ENCODE assay signal across 9 mouse cellular contexts in genomic region chr2:157808368-157808923, GRCm38 (mm10).
A peak's percentile ranks its signal among the peaks of the same experiment; 100 is the strongest.
DNase-seq lines count a peak whose midpoint lies in the region; ATAC-seq and TF ChIP-seq lines count a peak whose summit lies in the region.
"Had no signal": no experiment of that assay in that cellular context is flagged by ENCODE, and none has a peak within 500 bp of the region (broad histone marks: within the 10 kb centered on the region; RNA-seq: fewer than 3 reads in every experiment).

No protein-coding gene starts in this region.

- no peak overlapping the region for H3K4me2 ChIP-seq in neural tube, embryonic 13.5 days
- no peak overlapping the region for H3K4me2 ChIP-seq in hindbrain, embryonic 13.5 days
- H3K4me2 ChIP-seq in midbrain, postnatal 0 days (ENCODE audit: low read depth, low read length, poor library complexity, severe bottlenecking): no peak overlapping the region
- H3K4me2 ChIP-seq: liver, embryonic 12.5 days had no signal

- TF ChIP-seq CTCF in midbrain, postnatal 0 days (IDR thresholded peaks at IDR 0.05): peak; percentile 2; the same call in 1 of the 2 replicates

- peak; percentile 30 for DNase-seq in gastrocnemius, postnatal 25 days
- no peak for DNase-seq in gastrocnemius, postnatal 36 days
- DNase-seq in neural tube, embryonic 10.5 days (ENCODE audit: extremely low spot score, low spot score): no peak
- DNase-seq in midbrain, postnatal 0 days (ENCODE audit: low spot score): peak; percentile 5
- no peak for DNase-seq in cerebellum, adult 11 months
- DNase-seq in layer of hippocampus, postnatal 36 days: no peak

- no peak overlapping the region for H3K9ac ChIP-seq in neural tube, embryonic 13.5 days
- 0 out of 2 replicates have a peak overlapping the region, but pooled peaks have one; percentile 43 for H3K9ac ChIP-seq in hindbrain, embryonic 13.5 days
- H3K9ac ChIP-seq in midbrain, postnatal 0 days (replicated peaks; ENCODE audit: low read length, poor library complexity, severe bottlenecking): no peak overlapping the region
- H3K9ac ChIP-seq: liver, embryonic 12.5 days had no signal

- peaks cover 43% of the 10 kb centered on the region for H3K4me1 ChIP-seq in neural tube, embryonic 13.5 days (replicated peaks)
- peaks cover 40% of the 10 kb centered on the region for H3K4me1 ChIP-seq in hindbrain, embryonic 13.5 days (replicated peaks)
- H3K4me1 ChIP-seq in midbrain, postnatal 0 days (ENCODE audit: insufficient read depth, low read length): peaks cover 22% of the 10 kb centered on the region

- no peak overlapping the region for H3K4me3 ChIP-seq in neural tube, embryonic 13.5 days
- H3K4me3 ChIP-seq in hindbrain, embryonic 13.5 days: no peak overlapping the region
- no peak overlapping the region for H3K4me3 ChIP-seq in midbrain, postnatal 0 days (ENCODE audit: low read depth, low read length)
- H3K4me3 ChIP-seq: liver, embryonic 12.5 days had no signal

- H3K27me3 ChIP-seq in neural tube, embryonic 13.5 days: no peaks in the 10 kb centered on the region
- no peaks in the 10 kb centered on the region for H3K27me3 ChIP-seq in hindbrain, embryonic 13.5 days
- no peaks in the 10 kb centered on the region for H3K27me3 ChIP-seq in midbrain, postnatal 0 days (ENCODE audit: insufficient read depth, low read length)
- H3K27me3 ChIP-seq: liver, embryonic 12.5 days had no signal

- H3K9me3 ChIP-seq in neural tube, embryonic 13.5 days: no peaks in the 10 kb centered on the region
- H3K9me3 ChIP-seq in hindbrain, embryonic 13.5 days: no peaks in the 10 kb centered on the region
- no peaks in the 10 kb centered on the region for H3K9me3 ChIP-seq in midbrain, postnatal 0 days (ENCODE audit: low read length)
- H3K9me3 ChIP-seq: liver, embryonic 12.5 days had no signal

- H3K27ac ChIP-seq in neural tube, embryonic 13.5 days (replicated peaks): peak overlapping the region; percentile 46; the same call in 1 of the 2 replicates
- H3K27ac ChIP-seq in hindbrain, embryonic 13.5 days: peak overlapping the region; percentile 70
- H3K27ac ChIP-seq in midbrain, postnatal 0 days (ENCODE audit: low read depth, low read length): peak overlapping the region; percentile 21; the same call in 1 of the 2 replicates
- H3K27ac ChIP-seq: liver, embryonic 12.5 days had no signal

- intact Hi-C loops in gastrocnemius, postnatal 36 days (cut with DNase I): loop anchor here (5.0 kb wide), 1 partner anchor 51 kb away; no protein-coding TSS in a partner anchor

- H3K36me3 ChIP-seq in neural tube, embryonic 13.5 days: peaks cover 32% of the 10 kb centered on the region
- peaks cover 24% of the 10 kb centered on the region for H3K36me3 ChIP-seq in hindbrain, embryonic 13.5 days
- peaks cover 3% of the 10 kb centered on the region; the same call in 1 of the 2 replicates for H3K36me3 ChIP-seq in midbrain, postnatal 0 days (ENCODE audit: insufficient read depth, low read length)

- no peak for ATAC-seq in neural tube, embryonic 13.5 days (ENCODE audit: low read depth)
- ATAC-seq in hindbrain, embryonic 13.5 days (ENCODE audit: low FRiP score): no peak
- peak; percentile 44; the same call in 1 of the 2 replicates for ATAC-seq in midbrain, postnatal 0 days (ENCODE audit: low FRiP score)
- ATAC-seq: liver, embryonic 12.5 days had no signal

- WGBS in neural tube, embryonic 13.5 days: 68% methylated on average over 7 of the region's 7 CpGs
- WGBS in hindbrain, embryonic 13.5 days: 74% methylated on average over 7 of the region's 7 CpGs
- 46% methylated on average over 7 of the region's 7 CpGs for WGBS in midbrain, postnatal 0 days

Comparison
In these comparisons a context has a peak if more than half of its experiments do, and no peak if none do; other contexts are left out.
1. DNase-seq: peak in gastrocnemius, postnatal 25 days (single experiment) and midbrain, postnatal 0 days (single experiment); none in gastrocnemius, postnatal 36 days (0 of 2), neural tube, embryonic 10.5 days (single experiment), cerebellum, adult 11 months (single experiment) and layer of hippocampus, postnatal 36 days (0 of 2).
2. Peak in every context shown above with its lines, with median percentiles within 50 percentile points of each other: H3K27ac ChIP-seq.